Mouse (Mus musculus): Measurements from ENCODE around the gene Ncoa4.

- TF ChIP-seq CTCF (IDR thresholded peaks at IDR 0.05; ENCODE audit: extremely low read depth, insufficient read length, insufficient replicate concordance, low read depth, low read length) (no peak), POLR2A (IDR thresholded peaks at IDR 0.05; ENCODE audit: low read depth, low read length) (no peak)
Observed at GRCm38 (mm10) chr14:32163203-32163888, 3.7 kb downstream of the Ncoa4 start.

Measured in small intestine, adult 2 months (tissue).